Mouse (Mus musculus): ENCODE data around the gene Mrpl19. TPM values are rescaled to one million over a fixed set of nuclear protein-coding genes. Genes with fewer than 3 reads are reported as not detected.

The Mrpl19 gene
- total RNA-seq, 1 experiment = 28.2 TPM

DNA sequence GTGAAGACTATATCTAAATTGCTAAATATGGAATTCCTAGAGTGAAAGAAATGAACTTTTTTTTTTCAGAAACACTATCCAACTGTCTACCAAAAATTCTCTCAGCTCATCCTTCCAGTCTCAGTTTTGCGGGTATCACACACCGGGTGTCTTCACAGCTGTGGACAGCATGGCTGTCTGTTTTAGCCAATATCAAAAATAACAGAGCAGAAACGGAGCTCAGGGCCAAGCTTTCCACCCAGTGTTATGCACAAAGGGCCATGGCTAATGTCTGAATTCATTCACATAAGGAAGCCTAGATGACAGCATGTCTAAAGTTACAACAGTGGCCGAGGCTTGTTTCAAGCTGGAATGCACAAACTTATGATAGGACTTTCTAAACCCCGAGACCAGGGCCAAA, 54.5 kb downstream of the Mrpl19 start:
- Histone ChIP-seq H3K9ac (ENCODE audit: insufficient read depth, low read depth, low read length, poor library complexity, severe bottlenecking) (no peak overlapping the region), H3K9me3 (ENCODE audit: control insufficient read depth, insufficient read depth, low read depth, low read length) (no peaks in the 10 kb centered on the region), H3K4me3 (ENCODE audit: insufficient read depth in 1 of 2, low read depth in 1 of 2, low read length in 2 of 2, poor library complexity in 1 of 2, severe bottlenecking in 1 of 2) (no peak overlapping the region), H3K4me1 (ENCODE audit: control insufficient read depth in 2 of 2, insufficient read depth in 2 of 2, low read length in 2 of 2, poor library complexity in 1 of 2) (0 out of 4 replicates have a peak, but pooled peaks cover 0 to 2% of the 10 kb centered on the region in 2 experiments), H3K36me3 (ENCODE audit: control insufficient read depth, insufficient read depth, low read length, poor library complexity, severe bottlenecking) (no peaks in the 10 kb centered on the region), H3K27ac (ENCODE audit: insufficient read depth, low read depth, low read length, poor library complexity, severe bottlenecking) (no peak overlapping the region)
- no peak for DNase-seq (ENCODE audit: low read depth, low spot score)
- TF ChIP-seq ZC3H11A (IDR thresholded peaks at IDR 0.05; ENCODE audit: borderline replicate concordance, low read depth, low read length) (no peak), MAFK (IDR thresholded peaks at IDR 0.05; ENCODE audit: insufficient read depth, low read depth, low read length) (no peak), HCFC1 (IDR thresholded peaks at IDR 0.05; ENCODE audit: borderline replicate concordance, insufficient read depth, low read length) (no peak), CHD2 (IDR thresholded peaks at IDR 0.05; ENCODE audit: low read depth, low read length) (no peak), ZNF384 (IDR thresholded peaks at IDR 0.05; ENCODE audit: low read depth, low read length) (no peak)
- in situ Hi-C loops (cut with MboI; ENCODE audit: low sequenced_read_pairs in 2 of 2, unreplicated experiment in 2 of 2) = no loop called here

- in situ Hi-C loops (cut with MboI; ENCODE audit: low sequenced_read_pairs in 2 of 2, unreplicated experiment in 2 of 2) = no loop called here
- DNase-seq (ENCODE audit: low read depth, low spot score) = no peak
- Histone ChIP-seq H3K36me3 (ENCODE audit: control insufficient read depth, insufficient read depth, low read length, poor library complexity, severe bottlenecking) (no peaks in the 10 kb centered on the region), H3K4me1 (ENCODE audit: control insufficient read depth in 2 of 2, insufficient read depth in 2 of 2, low read length in 2 of 2, poor library complexity in 1 of 2) (0 out of 4 replicates have a peak, but pooled peaks cover 0 to 2% of the 10 kb centered on the region in 2 experiments), H3K4me3 (ENCODE audit: insufficient read depth in 1 of 2, low read depth in 1 of 2, low read length in 2 of 2, poor library complexity in 1 of 2, severe bottlenecking in 1 of 2) (peak overlapping the region; percentile 5 to 42; a peak in 2 of 4 replicates), H3K9ac (ENCODE audit: insufficient read depth, low read depth, low read length, poor library complexity, severe bottlenecking) (no peak overlapping the region), H3K9me3 (ENCODE audit: control insufficient read depth, insufficient read depth, low read depth, low read length) (no peaks in the 10 kb centered on the region), H3K27ac (ENCODE audit: insufficient read depth, low read depth, low read length, poor library complexity, severe bottlenecking) (no peak overlapping the region)
- TF ChIP-seq MAFK (IDR thresholded peaks at IDR 0.05; ENCODE audit: insufficient read depth, low read depth, low read length) = no peak
- TF ChIP-seq HCFC1 (IDR thresholded peaks at IDR 0.05; ENCODE audit: borderline replicate concordance, insufficient read depth, low read length) = no peak
- no peak for TF ChIP-seq CHD2 (IDR thresholded peaks at IDR 0.05; ENCODE audit: low read depth, low read length)
- no peak for TF ChIP-seq ZC3H11A (IDR thresholded peaks at IDR 0.05; ENCODE audit: borderline replicate concordance, low read depth, low read length)
- no peak for TF ChIP-seq ZNF384 (IDR thresholded peaks at IDR 0.05; ENCODE audit: low read depth, low read length)
These were observed 55.4 kb downstream of the Mrpl19 start for GRCm38 (mm10) chr6:81910302-81910855.

Other genes with a start within 250 kb of the Mrpl19 start
- 17.8 and 21.0 TPM in 2 replicates for gene Gcfc2, start 42.3 kb downstream of the Mrpl19 start, total RNA-seq (2012; rRNA removed)
- gene Eva1a, start 75.1 kb upstream of the Mrpl19 start, total RNA-seq (2012; rRNA removed) = 3.6 and 4.4 TPM in 2 replicates